Mouse (Mus musculus): Measurements from ENCODE around the gene Dnaja2. TPM values are rescaled to one million over a fixed set of nuclear protein-coding genes. Genes with fewer than 3 reads are reported as not detected.

Gene Dnaja2
- total RNA-seq, 2 experiments from 2014 or later: 158 to 169 TPM

DNA sequence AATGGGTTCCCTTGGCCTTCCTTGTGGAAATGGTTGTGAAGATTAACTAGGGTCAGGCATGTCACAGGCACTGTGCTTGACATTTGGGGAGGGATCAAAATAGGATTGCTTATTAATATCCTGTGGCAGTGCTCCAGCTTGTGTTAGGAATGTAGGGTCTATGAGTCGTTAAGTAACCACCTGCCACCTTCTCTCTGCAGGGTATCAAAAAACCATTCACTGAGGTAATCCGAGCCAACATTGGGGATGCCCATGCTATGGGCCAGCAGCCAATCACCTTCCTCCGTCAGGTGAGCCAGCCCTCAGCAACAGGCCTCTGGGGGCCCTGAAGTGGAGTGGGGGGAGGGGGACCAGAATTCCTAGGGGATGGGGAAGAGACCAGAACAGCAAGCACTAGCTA, 52.1 kb downstream of the Dnaja2 start:
- DNase-seq: no peak
- intact Hi-C loops (cut with DNase I): no loop called here

DNA sequence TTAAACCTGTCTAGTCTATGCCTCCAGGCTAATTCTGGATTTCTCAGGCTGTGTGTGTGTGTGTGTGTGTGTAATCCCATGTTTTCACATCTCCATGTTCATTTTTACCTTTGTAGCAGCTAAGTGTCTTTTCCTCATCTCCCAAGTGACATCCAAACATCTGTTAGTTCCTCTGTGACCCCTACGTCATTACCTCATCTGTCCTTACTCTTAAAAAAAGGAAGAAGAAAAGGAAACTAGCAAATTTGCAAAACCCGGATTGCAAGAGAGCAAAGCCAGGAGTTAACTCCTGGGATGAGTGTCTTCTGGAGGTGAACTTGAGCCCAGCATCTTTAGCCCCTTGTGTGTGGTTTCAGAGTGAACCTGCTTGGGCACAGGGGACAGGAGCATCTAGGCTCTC, 52.8 kb downstream of the Dnaja2 start:
- intact Hi-C loops (cut with DNase I): no loop called here

DNA sequence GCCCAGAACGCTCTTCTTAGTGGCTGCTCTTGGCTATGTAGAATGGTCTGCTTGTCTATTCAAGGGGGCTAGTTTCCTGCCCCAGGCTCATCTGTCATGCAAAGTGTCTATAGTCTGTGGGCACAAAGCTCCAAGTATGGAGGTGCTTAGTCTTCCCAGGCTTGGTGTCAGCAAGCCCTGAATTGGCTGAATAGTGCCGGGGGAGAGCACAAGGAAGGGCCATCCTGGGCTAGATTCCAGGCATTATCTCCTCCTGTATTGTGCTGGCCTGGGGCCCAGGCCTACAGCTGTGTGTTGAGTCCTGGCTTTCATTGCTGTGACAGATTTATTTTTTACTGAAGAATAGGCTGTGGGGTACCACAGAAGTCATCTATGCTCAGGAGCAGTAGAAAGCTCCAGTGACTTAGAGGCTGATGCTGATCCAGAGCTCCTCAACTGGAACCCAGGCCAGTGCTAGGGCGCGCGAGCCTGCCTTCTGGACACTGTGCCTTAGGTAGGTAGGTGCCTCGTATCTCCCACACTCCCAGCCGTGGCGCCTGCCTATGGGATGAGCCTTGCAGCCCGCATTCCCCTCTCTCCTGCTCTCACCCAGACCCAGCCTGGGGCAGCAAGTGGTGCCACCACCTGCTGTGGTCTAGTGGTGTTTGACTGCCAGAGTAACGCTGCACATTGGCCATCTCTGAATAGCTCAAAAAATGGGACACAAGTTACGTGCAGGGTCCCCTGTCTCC, 54.0 kb downstream of the Dnaja2 start:
- DNase-seq: peak; percentile 84
- intact Hi-C loops (cut with DNase I): no loop called here

More for the DNA sequence above, 52.8 kb downstream of the Dnaja2 start:
- no peak for DNase-seq

DNA sequence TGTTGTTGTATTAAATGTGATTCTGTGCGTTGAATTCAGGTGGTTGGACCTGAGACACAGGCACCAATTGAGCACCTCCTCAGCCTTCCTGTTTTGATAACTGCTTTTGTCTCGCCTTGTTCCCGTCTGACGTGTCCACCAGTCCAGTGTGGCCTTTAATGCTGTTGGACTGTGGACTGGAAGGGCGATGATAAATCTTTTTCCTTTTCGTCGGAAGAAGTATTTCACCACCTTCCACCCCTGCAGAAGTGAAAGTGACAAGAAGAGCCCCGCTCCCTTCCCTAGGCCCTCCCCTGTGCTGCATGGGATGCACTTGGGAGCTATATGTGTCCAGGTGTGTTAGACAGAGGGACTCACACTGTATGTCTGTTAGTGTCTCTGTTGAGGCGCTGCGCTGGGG, 54.7 kb downstream of the Dnaja2 start:
- intact Hi-C loops (cut with DNase I): no loop called here
- DNase-seq: no peak

DNA sequence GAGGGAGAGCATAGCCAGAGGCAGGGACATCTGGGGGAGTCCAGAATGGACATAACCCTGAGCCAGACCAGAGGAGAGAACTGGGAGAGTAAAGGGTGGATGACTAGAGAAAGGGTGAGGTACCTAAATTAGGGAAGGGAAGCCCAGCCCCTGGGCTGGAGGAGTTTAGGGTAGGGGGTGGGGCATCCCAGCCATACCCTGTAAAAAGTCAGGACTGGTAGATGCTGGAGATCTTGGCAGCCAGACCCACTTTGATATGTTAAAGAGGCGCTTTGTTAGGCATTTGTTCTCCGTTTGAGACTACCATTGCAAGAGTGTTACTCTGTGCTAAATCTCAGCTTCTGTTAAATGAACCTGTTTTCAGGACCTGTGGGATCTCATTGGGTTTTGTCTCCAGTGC, 56.6 kb downstream of the Dnaja2 start:
- intact Hi-C loops (cut with DNase I): no loop called here
- no peak for DNase-seq

DNA sequence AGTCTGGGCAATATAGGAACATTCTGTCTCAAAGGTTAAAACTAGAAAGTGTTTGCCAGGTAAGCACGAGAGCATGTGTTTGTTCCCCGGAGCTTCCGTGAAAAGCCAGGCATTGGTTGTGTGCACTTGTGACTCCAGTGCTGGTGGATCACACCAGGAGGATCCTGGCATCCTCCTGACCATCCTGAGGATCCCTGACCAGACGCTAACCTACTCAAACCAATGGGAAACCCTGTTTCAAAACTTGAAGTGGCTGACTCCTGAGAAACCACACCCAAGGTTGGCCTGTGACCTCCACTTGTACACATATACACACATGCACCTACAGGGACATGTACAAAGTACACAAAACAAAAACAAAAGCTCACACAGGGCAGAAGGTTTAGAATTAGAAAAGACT, 58.4 kb downstream of the Dnaja2 start:
- DNase-seq: no peak
- intact Hi-C loops (cut with DNase I): no loop called here

DNA sequence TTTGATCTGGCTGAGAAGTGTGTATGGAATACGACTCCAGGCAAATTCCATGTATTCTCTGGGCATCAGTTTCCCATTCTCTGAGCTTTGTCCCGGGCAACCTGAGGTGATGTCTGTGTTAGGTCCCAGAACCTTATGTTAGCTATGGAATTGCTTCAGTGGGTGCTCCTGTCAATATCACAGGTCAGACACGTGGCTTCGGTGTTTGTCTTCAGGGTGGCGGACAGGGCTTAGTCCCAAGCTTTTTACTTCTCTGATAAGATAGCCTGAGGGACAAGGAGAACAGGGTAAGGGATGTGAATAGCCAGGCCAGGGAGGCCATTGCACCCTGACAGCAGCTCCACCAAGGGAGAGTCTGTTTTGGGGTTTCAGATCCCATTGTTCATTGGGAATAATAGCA, 59.0 kb downstream of the Dnaja2 start:
- no peak for DNase-seq
- intact Hi-C loops (cut with DNase I): no loop called here

DNA sequence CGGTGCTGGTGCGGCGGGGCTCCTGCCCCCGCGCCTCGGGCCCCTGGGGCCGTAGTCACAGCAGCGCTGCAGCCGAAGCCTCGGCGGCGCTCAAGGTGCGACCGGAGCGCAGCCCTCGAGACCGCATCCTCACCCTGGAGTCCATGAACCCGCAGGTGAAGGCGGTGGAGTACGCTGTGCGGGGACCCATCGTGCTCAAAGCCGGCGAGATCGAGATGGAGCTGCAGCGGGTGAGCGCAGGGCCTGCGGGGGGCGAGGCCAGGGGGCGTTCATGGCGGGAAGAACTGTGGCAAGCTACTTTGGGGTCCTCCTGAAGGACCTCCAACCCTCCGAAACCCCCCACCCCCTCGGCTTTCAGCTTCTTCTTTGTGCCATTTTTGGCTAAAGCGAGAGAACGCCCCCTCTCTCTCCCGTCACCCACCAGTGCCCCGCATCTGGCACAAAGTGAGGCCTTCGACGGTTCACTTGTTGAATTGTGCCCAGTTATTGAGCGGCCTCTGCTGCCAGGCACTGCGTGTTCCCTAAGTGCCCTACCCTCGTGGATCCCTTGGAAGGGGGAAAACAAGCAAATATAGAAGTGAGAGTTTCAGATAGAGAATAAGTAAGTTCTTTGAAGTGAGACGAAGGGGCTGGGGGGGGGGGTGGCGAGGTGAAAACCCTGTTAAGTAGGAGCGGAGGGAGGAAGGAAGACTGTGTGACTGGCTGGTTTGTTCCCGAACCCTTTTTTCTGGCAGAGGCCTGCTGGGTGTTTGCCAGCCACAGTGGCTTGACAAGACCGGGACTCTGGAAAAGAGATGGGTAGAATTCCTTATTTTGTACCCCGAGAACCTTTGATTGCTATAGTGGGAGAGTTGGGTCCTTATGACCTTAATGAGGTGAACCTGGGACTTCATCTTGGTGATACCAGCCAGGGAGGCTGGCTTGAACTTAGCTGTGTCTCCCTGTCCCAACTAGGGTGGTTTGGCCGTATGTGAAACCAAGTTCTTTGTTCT, 61.9 kb downstream of the Dnaja2 start:
- intact Hi-C loops (cut with DNase I): loop anchor here (5.0 kb wide), 1 partner anchor 41 kb away; no protein-coding TSS in a partner anchor
- peak; percentile 53 for DNase-seq

DNA sequence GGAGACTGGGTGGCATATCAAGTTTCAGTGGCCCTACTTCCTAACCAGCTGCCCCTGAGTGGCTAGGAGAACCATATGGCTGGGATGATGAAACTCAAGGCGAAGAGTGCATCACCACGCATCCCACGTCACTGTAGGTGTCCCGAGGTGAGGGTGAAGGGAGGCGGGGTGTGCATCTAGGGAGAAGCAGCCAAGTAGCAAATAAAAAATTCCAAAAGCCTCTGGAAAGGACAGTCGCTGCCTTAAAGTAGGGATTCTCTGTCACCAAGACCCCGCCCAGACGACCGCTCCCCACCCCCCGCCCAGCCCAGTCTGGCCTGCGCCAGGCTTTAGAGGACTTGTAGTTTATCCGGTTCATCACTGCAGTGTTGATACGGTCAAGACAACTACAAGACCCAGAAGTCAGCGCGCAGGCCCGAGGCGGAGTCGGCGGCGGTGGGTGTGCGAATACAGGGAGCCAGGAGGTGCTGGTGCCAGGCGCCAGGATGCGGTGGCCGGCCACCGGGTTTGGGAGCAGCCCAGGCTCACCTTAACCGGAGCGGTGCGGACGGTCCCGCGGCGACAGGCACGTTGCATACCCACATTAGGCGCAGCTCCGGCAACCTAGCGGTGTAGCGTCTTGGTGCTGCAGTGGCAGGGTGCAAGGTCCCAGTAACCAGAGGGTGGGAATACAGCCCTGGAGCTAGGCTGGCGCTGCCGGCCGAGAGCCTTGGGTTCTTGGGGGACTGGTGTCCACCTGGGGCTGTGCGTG, 62.8 kb downstream of the Dnaja2 start, which contains the start of gene Gpt2:
Gene Gpt2 (plus strand): TSS at position 452 of the 751 bp plus-strand sequence.
- DNase-seq: peak; percentile 96
- intact Hi-C loops (cut with DNase I): loop anchor here (5.0 kb wide), 1 partner anchor 40 kb away; no protein-coding TSS in a partner anchor

DNA sequence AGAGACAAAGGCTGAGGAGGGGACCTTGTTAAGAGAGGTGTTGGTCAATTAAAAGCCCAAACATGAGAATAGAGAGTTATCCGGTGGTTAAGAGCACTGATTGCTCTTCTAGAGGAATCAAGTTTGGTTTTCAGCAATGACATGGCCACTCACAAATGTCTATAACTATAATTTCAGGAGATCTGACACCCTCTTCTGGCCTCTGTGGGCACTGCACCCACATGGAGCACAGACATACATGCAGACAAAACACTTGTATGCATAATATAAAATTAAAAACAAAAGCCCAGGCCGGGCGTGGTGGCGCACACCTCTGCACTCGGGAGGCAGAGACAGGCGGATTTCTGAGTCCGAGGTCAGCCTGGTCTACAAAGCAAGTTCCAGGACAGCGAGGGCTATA, 65.6 kb downstream of the Dnaja2 start:
- intact Hi-C loops (cut with DNase I): no loop called here

DNA sequence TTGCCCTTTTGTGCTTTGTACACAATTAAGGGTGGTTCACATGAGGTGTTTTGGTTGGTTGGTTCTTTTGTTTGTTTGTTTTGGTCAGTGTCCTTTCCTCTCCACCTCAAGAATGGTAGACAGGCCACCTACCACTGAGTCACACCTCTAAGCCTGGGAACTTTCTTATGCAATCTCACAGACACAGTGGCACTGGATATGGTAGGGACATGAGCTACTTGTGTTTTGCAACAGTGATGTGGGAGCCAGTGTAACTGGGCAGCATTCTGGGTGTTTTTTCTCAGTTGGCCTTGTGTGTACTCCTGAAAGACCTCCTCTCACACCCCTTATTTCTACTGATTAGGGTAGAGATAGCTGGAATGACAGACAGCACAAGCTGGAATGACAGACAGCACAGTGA, 66.5 kb downstream of the Dnaja2 start:
- no peak for DNase-seq
- intact Hi-C loops (cut with DNase I): no loop called here

More for the DNA sequence above, 65.6 kb downstream of the Dnaja2 start:
- DNase-seq: no peak

DNA sequence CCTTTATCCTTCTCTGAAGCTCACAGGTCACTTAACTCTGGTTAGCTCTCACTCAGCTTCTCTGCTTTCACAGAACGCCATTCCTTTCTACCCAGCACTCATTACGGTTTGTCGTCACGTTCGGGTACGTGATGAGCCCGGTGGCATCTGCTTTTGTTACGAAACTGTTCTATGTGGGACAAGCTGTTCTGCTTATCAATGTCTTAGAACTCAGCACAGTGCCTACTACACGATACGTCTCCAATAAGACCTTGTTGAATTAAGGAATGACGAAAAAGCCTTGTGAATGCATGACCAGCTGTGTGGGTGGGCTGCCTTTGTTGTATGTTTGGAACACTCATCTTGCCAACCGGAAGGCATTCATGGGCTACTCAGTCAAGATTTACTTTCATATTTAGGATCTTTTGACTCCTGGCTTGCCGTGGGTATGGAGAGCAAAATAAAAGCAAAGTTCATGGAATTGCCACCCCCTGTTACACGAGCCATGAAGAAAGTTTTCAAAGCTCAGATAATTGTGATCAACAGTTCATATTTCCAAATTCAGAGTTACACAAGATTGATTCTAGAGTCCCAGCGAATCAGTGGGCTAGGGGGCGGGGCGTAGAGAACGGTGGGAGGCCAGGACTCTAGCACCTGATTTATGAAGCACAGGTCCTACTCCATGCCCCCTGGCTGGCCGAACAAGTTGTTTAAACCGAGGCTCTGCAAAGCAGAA, 67.1 kb downstream of the Dnaja2 start:
- DNase-seq: no peak
- intact Hi-C loops (cut with DNase I): no loop called here

Other genes starting within 250 kb of the Dnaja2 start
- under 1 TPM; 0.12 to 0.20 TPM for gene Mylk3, start 169.0 kb downstream of the Dnaja2 start, total RNA-seq (2021)
- gene 4921524J17Rik, start 122.5 kb downstream of the Dnaja2 start, total RNA-seq (2021): 10 to 100 TPM; 20.0 to 23.3 TPM
- 10 to 100 TPM; 40.0 to 40.9 TPM for gene Gpt2, start 62.8 kb downstream of the Dnaja2 start, total RNA-seq (2021)
- gene Neto2, start 145.6 kb upstream of the Dnaja2 start, total RNA-seq (2021): 100 to 1,000 TPM; 174 to 186 TPM